Mouse (Mus musculus): ENCODE data around the gene Rel. TPM values are rescaled to one million over a fixed set of nuclear protein-coding genes. Genes with fewer than 3 reads are reported as not detected.

The Rel gene
- polyA plus RNA-seq, 1 experiment from 2014 or later, result 0.41 TPM

DNA sequence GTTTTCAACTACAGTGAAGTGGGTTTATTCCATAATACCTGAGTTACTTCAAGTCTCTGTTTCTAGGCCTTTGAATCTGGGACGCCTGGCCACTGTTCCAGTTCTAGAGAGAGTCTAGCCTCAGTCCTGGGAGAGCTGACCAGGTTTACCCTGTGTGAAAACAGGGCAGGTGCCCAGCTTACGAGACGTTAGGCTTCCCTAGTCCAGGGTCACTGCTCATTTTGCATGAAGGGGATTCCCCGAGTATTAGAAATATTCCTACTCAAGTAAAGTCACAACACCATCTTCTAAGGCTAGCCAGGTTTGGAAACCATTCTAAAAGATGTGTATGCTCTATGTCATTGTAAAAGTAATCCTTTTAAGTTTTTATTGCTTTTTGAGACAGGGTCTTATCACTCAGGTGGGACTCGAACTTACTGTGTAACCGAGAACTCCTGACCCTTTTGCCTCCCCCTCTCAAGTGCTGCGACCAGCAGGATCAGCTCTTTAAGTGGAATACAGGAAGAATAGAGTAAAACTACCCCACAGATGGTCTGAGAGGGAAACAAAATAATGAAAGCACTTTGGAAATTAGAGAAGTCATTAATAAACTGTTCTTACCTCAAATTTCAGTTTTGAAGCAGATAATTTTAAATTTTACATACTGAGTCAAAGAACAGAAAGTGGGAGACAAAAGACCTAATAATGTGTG, 66.0 kb downstream of the Rel start:
- Histone ChIP-seq H3K9ac (no peak overlapping the region), H3K9me3 (no peaks in the 10 kb centered on the region), H3K36me3 (peaks cover 26% of the 10 kb centered on the region), H3K4me1 (replicated peaks) (no peaks in the 10 kb centered on the region), H3K4me3 (no peak overlapping the region), H3K27me3 (no peaks in the 10 kb centered on the region), H3K4me2 (no peak overlapping the region), H3K27ac (replicated peaks) (no peak overlapping the region)
- ATAC-seq (ENCODE audit: low FRiP score, low read depth), result no peak
- WGBS, result 89% methylated on average over 7 of the region's 7 CpGs

GRCm38 (mm10) chr11:23701831-23702230, 68.9 kb downstream of the Rel start:
- Histone ChIP-seq H3K4me1 (replicated peaks) (no peaks in the 10 kb centered on the region), H3K36me3 (peaks cover 5% of the 10 kb centered on the region; the same call in 1 of the 2 replicates), H3K9ac (no peak overlapping the region), H3K27me3 (no peaks in the 10 kb centered on the region), H3K27ac (replicated peaks) (no peak overlapping the region), H3K4me3 (no peak overlapping the region), H3K9me3 (no peaks in the 10 kb centered on the region), H3K4me2 (no peak overlapping the region)
- ATAC-seq (ENCODE audit: low FRiP score, low read depth), result no peak
- WGBS, result 95% methylated on average over 3 of the region's 3 CpGs

- peaks cover 3% of the 10 kb centered on the region; the same call in 1 of the 2 replicates for H3K36me3 ChIP-seq
- H3K4me1 ChIP-seq (replicated peaks), result no peaks in the 10 kb centered on the region
- no peaks in the 10 kb centered on the region for H3K9me3 ChIP-seq
- H3K9ac ChIP-seq, result no peak overlapping the region
- H3K27ac ChIP-seq (replicated peaks), result no peak overlapping the region
- WGBS, result 77% methylated on average over 3 of the region's 3 CpGs
- no peaks in the 10 kb centered on the region for H3K27me3 ChIP-seq
- no peak overlapping the region for H3K4me3 ChIP-seq
- H3K4me2 ChIP-seq, result no peak overlapping the region
- no peak for ATAC-seq (ENCODE audit: low FRiP score, low read depth)
Measured at GRCm38 (mm10) chr11:23699414-23700095, 71.2 kb downstream of the Rel start.

DNA sequence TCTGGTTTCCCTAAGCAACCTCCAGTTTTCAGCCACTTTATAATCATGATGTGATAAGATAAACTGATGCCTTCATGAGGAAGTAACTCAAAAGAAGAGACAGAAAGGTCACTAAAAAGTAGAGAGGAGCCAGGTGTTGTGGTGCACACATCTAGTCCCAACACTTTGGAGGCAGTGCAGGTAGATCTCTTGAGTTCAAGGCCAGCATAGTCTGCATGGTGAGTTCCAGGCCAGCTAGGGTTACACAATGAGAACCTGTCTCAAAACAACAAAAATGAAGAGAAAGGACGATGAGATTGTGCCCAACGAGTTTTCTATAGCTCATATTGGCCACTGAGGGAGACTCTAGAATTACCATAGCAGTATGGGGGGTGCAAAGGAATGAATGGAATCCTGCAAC, 72.2 kb downstream of the Rel start:
- Histone ChIP-seq H3K9ac (no peak overlapping the region), H3K27ac (replicated peaks) (no peak overlapping the region), H3K9me3 (no peaks in the 10 kb centered on the region), H3K4me1 (replicated peaks) (no peaks in the 10 kb centered on the region), H3K4me3 (no peak overlapping the region), H3K36me3 (peaks cover 6% of the 10 kb centered on the region; the same call in 1 of the 2 replicates), H3K27me3 (no peaks in the 10 kb centered on the region), H3K4me2 (no peak overlapping the region)
- ATAC-seq (ENCODE audit: low FRiP score, low read depth), result no peak
- WGBS, result 68% methylated on average over 2 of the region's 2 CpGs

DNA sequence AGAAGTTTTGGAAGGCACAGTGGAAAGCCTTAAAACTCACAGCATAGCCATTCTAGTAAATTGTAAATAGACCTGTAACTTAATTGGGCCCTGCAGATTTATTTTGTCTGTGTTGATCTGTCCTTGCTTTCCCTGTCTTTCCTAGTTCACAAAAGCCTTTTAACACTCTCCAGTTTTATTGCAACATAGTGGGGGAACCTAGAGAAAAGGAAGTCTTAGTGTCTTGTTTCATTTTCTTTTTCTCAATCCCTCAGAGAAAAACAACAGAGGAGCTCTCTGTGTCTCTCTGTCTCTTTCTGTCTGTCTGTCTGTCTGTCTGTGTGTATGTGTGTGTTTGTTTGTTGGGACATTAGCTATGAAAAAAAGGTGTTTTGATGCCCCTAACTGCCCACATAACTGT, 74.9 kb downstream of the Rel start:
- H3K9me3 ChIP-seq, result no peaks in the 10 kb centered on the region
- no peak overlapping the region for H3K4me2 ChIP-seq
- H3K9ac ChIP-seq, result no peak overlapping the region
- no peaks in the 10 kb centered on the region for H3K27me3 ChIP-seq
- ATAC-seq (ENCODE audit: low FRiP score, low read depth), result no peak
- H3K27ac ChIP-seq (replicated peaks), result no peak overlapping the region
- H3K4me3 ChIP-seq, result no peak overlapping the region
- 0 out of 2 replicates have a peak, but pooled peaks cover 4% of the 10 kb centered on the region for H3K36me3 ChIP-seq
- H3K4me1 ChIP-seq (replicated peaks), result no peaks in the 10 kb centered on the region

DNA sequence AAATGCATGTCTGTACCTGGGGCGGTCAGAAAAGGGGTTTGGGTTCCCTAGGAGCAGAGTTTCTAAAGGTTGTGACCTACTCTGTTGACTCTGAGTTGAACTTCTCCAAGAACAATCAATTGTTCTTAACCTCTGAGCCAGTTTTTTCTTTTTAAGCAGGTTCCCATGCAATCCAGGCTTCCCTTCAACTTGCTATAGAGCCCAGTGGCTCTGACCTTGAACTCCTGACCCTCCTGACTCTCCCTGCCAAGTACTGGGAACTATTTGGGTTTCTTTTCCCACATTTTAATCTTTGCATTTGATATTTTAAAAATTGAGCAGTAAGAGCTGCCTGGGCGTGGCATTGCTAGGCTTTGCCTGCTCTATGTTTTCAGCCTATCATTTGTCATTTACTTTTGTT, 77.5 kb downstream of the Rel start:
- Histone ChIP-seq H3K9ac (no peak overlapping the region), H3K4me2 (no peak overlapping the region), H3K27me3 (no peaks in the 10 kb centered on the region), H3K4me3 (no peak overlapping the region), H3K9me3 (no peaks in the 10 kb centered on the region), H3K27ac (replicated peaks) (no peak overlapping the region), H3K36me3 (0 out of 2 replicates have a peak, but pooled peaks cover 4% of the 10 kb centered on the region), H3K4me1 (replicated peaks) (no peaks in the 10 kb centered on the region)
- 97% methylated on average over 2 of the region's 2 CpGs for WGBS
- ATAC-seq (ENCODE audit: low FRiP score, low read depth), result no peak

DNA sequence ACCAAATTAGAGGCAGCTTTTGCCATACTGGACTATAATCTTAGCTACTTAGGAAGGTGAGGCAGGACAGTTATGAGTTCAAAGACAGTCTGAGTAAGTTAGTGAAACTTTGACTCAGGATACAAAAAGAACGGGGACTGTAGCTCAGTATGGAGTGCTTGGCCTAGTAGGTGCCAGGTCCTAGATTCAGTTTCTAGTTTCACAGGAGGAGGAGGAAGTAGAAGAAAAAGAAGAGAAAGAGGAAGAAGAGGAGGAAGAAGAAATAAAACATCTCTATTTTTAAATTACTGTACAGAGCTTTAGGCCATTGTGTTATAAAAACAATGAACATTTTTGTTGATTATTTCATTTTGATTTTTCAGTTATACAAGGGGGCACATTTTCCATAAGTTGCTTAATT, 82.7 kb downstream of the Rel start:
- Histone ChIP-seq H3K4me2 (no peak overlapping the region), H3K9me3 (no peaks in the 10 kb centered on the region), H3K27ac (replicated peaks) (no peak overlapping the region), H3K36me3 (no peaks in the 10 kb centered on the region; the same call in 1 of the 2 replicates), H3K4me3 (no peak overlapping the region), H3K9ac (no peak overlapping the region), H3K4me1 (replicated peaks) (no peaks in the 10 kb centered on the region), H3K27me3 (no peaks in the 10 kb centered on the region)
- no peak for ATAC-seq (ENCODE audit: low FRiP score, low read depth)
- WGBS, result 93% methylated on average over 1 of the region's 1 CpGs

Other genes starting within 250 kb of the Rel start
- gene 1700093K21Rik, start 249.8 kb downstream of the Rel start, polyA plus RNA-seq (2015; fragmentation: Nextera tagmentation; extraction: Ambion mirVana), result 0.17 TPM in 1 of 2 replicates, not detected in the other
- 113 and 125 TPM in 2 replicates for gene 0610010F05Rik, start 137.3 kb downstream of the Rel start, polyA plus RNA-seq (2015; fragmentation: Nextera tagmentation; extraction: Ambion mirVana)
- 10.9 and 12.0 TPM in 2 replicates for gene Pus10, start 105.3 kb downstream of the Rel start, polyA plus RNA-seq (2015; fragmentation: Nextera tagmentation; extraction: Ambion mirVana)
- gene Pex13, start 105.0 kb downstream of the Rel start, polyA plus RNA-seq (2015; fragmentation: Nextera tagmentation; extraction: Ambion mirVana), result 31.6 TPM in 2 replicates
- gene Papolg, start 124.3 kb upstream of the Rel start, polyA plus RNA-seq (2015; fragmentation: Nextera tagmentation; extraction: Ambion mirVana), result 18.2 and 18.6 TPM in 2 replicates

Data from hindbrain, embryonic 15.5 days (tissue).